Mouse (Mus musculus) c-Kit-positive CD71-negative TER-119-negative erythroid progenitor cells, embryonic 14.5 days (primary cell): Measurements from ENCODE around the gene Fam166b.

Experiments
- DNase-seq: peaks from one replicate; pipeline ENCODE4 v3.0.0-alpha.2; 2013; ENCODE audit warnings: low read depth

The Fam166b gene

GRCm38 (mm10) chr4:43379601-43380000 lies 49.3 kb downstream of the Fam166b start:
- no peak for DNase-seq
